Mouse (Mus musculus): ENCODE measurements around the gene Il1rl1.

GRCm38 (mm10) chr1:40427270-40427669 lies 2.1 kb upstream of the Il1rl1 start:
- TF ChIP-seq POLR2A (IDR thresholded peaks at IDR 0.05; ENCODE audit: low read depth, low read length) (no peak), CTCF (IDR thresholded peaks at IDR 0.05; ENCODE audit: extremely low read depth, insufficient read length, insufficient replicate concordance, low read depth, low read length) (no peak)
